Mouse (Mus musculus): Measurements from ENCODE around the gene Scrt2. TPM values are rescaled to one million over a fixed set of nuclear protein-coding genes. Genes with fewer than 3 reads are reported as not detected.

Gene Scrt2
- polyA plus RNA-seq, 2 experiments, result 0.36 TPM; not detected in 1

DNA sequence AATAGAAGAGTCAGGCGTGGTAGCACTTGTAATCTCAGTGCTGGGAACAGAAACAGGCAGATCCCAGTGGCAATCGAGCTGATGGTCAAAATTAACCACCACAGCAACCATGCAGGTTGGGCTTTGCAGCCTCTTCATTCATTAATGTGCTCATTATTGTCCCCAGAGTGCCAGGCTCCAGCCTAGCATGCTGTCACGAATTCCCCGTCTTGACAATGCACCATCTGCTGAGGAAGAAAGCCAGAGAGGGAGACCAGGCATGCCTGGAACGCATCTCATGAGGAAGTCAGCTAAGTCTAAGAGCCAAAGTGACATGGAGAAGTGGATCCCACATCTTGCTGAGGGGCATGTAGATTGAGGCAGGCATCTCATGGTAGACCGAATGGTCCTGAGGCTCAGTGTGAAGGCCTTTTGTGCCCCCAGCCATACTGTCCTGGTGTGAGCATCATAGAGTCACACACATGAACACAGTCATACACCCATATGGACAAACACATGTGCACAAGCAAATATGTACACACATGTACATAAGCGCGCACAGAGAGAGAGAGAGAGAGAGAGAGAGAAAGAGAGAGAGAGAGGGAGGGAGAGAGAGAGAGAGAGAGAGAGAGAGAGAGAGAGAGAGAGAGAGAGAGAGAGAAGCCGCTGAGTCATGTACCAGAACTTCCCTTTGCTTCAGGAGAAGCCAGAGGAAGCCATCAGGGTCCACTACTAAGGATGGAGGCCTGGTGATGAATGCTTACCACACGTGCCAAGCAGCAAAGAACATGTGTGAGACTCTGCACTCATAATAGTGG lies 58.1 kb downstream of the Scrt2 start:
- no peaks in the 10 kb centered on the region for H3K36me3 ChIP-seq (ENCODE audit: control insufficient read depth, insufficient read depth, low read length)
- WGBS, result 64% methylated on average over 10 of the region's 10 CpGs
- DNase-seq (ENCODE audit: low spot score) (no peak), ATAC-seq (ENCODE audit: low FRiP score, low read depth) (no peak)
- peaks cover 20% of the 10 kb centered on the region for H3K27me3 ChIP-seq (ENCODE audit: control insufficient read depth, insufficient read depth, low read length)
- no peak overlapping the region for H3K4me2 ChIP-seq (replicated peaks; ENCODE audit: low read depth, low read length, severe bottlenecking)
- H3K9me3 ChIP-seq (ENCODE audit: control insufficient read depth, low read length), result no peaks in the 10 kb centered on the region
- no peak for TF ChIP-seq POLR2A (IDR thresholded peaks at IDR 0.05; ENCODE audit: borderline replicate concordance, extremely low read depth, insufficient read depth, insufficient read length)
- peaks cover 12% of the 10 kb centered on the region for H3K4me1 ChIP-seq (ENCODE audit: control insufficient read depth, insufficient read depth, low read length)
- H3K27ac ChIP-seq (replicated peaks; ENCODE audit: low read depth, low read length), result no peak overlapping the region
- H3K9ac ChIP-seq (ENCODE audit: low read depth, low read length, severe bottlenecking), result no peak overlapping the region
- H3K4me3 ChIP-seq (replicated peaks; ENCODE audit: low read length), result no peak overlapping the region

DNA sequence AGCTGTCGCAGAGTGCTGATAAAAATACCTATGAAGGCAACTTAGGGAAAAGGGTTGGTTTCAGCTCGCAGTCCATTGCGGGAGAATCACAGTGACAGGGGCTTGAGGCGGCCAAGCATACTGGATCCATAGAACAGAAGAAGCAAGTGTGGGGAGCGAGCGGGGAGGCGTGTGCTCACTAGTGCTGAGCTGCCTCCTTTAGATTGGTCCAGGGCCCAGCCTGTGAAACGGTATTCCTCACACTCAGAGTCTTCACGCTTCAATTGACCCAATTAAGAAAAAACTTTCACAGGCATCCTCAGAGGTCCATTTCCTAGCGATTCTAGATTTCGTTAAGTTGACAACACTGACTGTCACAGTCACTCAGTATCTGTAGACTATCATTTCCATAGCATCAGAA lies 59.6 kb downstream of the Scrt2 start:
- peaks cover 12% of the 10 kb centered on the region for H3K4me1 ChIP-seq (ENCODE audit: control insufficient read depth, insufficient read depth, low read length)
- no peaks in the 10 kb centered on the region for H3K36me3 ChIP-seq (ENCODE audit: control insufficient read depth, insufficient read depth, low read length)
- no peaks in the 10 kb centered on the region for H3K9me3 ChIP-seq (ENCODE audit: control insufficient read depth, low read length)
- H3K9ac ChIP-seq (ENCODE audit: low read depth, low read length, severe bottlenecking), result no peak overlapping the region
- ATAC-seq (ENCODE audit: low FRiP score, low read depth), result no peak
- 43% methylated on average over 11 of the region's 11 CpGs for WGBS
- no peak overlapping the region for H3K27ac ChIP-seq (replicated peaks; ENCODE audit: low read depth, low read length)
- H3K4me3 ChIP-seq (replicated peaks; ENCODE audit: low read length), result no peak overlapping the region
- peaks cover 31% of the 10 kb centered on the region for H3K27me3 ChIP-seq (ENCODE audit: control insufficient read depth, insufficient read depth, low read length)
- no peak for DNase-seq (ENCODE audit: low spot score)
- no peak overlapping the region for H3K4me2 ChIP-seq (replicated peaks; ENCODE audit: low read depth, low read length, severe bottlenecking)
- TF ChIP-seq POLR2A (IDR thresholded peaks at IDR 0.05; ENCODE audit: borderline replicate concordance, extremely low read depth, insufficient read depth, insufficient read length), result no peak

DNA sequence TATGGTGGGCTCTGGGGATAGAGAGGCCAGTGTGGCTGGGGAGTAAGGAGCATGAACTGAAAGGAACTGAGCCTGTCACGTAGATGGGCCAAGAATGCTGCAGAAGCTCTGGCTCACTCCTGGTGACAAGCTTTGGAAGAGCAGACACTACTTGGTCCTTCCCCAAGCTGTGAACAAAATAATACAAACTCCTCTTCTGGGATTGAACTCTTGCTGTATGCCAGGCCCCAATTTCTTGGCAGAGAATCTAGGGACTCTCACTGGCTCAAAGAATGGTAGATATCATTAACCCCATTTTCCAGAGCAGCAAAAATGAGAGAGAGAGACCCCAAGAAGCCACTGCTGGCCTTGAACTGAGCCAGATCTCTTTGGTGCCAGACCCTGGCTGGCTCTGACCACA lies 60.2 kb downstream of the Scrt2 start:
- H3K9ac ChIP-seq (ENCODE audit: low read depth, low read length, severe bottlenecking), result peak overlapping the region; percentile 34; the same call in 1 of the 2 replicates
- peak overlapping the region; percentile 93 for H3K4me2 ChIP-seq (replicated peaks; ENCODE audit: low read depth, low read length, severe bottlenecking)
- 47% methylated on average over 1 of the region's 1 CpGs for whole genome bisulfite sequencing
- H3K4me1 ChIP-seq (ENCODE audit: control insufficient read depth, insufficient read depth, low read length), result peaks cover 12% of the 10 kb centered on the region
- no peak overlapping the region for H3K27ac ChIP-seq (replicated peaks; ENCODE audit: low read depth, low read length)
- TF ChIP-seq POLR2A (IDR thresholded peaks at IDR 0.05; ENCODE audit: borderline replicate concordance, extremely low read depth, insufficient read depth, insufficient read length), result no peak
- H3K27me3 ChIP-seq (ENCODE audit: control insufficient read depth, insufficient read depth, low read length), result peaks cover 31% of the 10 kb centered on the region
- no peak for DNase-seq (ENCODE audit: low spot score)
- no peaks in the 10 kb centered on the region for H3K36me3 ChIP-seq (ENCODE audit: control insufficient read depth, insufficient read depth, low read length)
- no peak for ATAC-seq (ENCODE audit: low FRiP score, low read depth)
- H3K9me3 ChIP-seq (ENCODE audit: control insufficient read depth, low read length), result no peaks in the 10 kb centered on the region
- peak overlapping the region; percentile 33 for H3K4me3 ChIP-seq (replicated peaks; ENCODE audit: low read length)

DNA sequence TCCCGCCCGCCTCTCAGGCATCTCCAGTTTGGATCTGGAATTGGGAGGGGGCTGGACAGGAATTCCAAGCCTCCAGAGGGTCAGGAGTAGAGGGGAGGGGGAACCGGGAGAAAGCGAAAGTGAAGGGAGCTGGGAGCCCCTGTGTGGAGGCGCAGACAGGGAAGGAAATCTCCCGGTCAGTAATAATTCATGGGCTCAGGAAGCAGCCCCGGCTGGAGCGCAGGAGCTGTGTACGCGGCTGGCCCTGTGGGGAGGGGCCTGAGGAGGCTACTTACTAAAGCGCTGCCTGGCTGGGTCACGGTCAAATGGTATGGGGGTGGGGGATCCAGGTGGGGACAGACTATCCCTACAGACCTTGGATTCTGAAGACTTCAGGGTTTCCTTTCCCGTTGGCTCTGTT lies 60.7 kb downstream of the Scrt2 start:
- Histone ChIP-seq H3K4me1 (ENCODE audit: control insufficient read depth, insufficient read depth, low read length) (peaks cover 12% of the 10 kb centered on the region), H3K9me3 (ENCODE audit: control insufficient read depth, low read length) (no peaks in the 10 kb centered on the region), H3K27ac (replicated peaks; ENCODE audit: low read depth, low read length) (no peak overlapping the region), H3K27me3 (ENCODE audit: control insufficient read depth, insufficient read depth, low read length) (peaks cover 31% of the 10 kb centered on the region), H3K4me2 (replicated peaks; ENCODE audit: low read depth, low read length, severe bottlenecking) (peak overlapping the region; percentile 93), H3K4me3 (replicated peaks; ENCODE audit: low read length) (peak overlapping the region; percentile 33), H3K9ac (ENCODE audit: low read depth, low read length, severe bottlenecking) (peak overlapping the region; percentile 34; the same call in 1 of the 2 replicates), H3K36me3 (ENCODE audit: control insufficient read depth, insufficient read depth, low read length) (no peaks in the 10 kb centered on the region)
- 1% methylated on average over 13 of the region's 13 CpGs for WGBS
- TF ChIP-seq POLR2A (IDR thresholded peaks at IDR 0.05; ENCODE audit: borderline replicate concordance, extremely low read depth, insufficient read depth, insufficient read length), result no peak
- ATAC-seq (ENCODE audit: low FRiP score, low read depth), result peak; percentile 50
- DNase-seq (ENCODE audit: low spot score), result peak; percentile 52

DNA sequence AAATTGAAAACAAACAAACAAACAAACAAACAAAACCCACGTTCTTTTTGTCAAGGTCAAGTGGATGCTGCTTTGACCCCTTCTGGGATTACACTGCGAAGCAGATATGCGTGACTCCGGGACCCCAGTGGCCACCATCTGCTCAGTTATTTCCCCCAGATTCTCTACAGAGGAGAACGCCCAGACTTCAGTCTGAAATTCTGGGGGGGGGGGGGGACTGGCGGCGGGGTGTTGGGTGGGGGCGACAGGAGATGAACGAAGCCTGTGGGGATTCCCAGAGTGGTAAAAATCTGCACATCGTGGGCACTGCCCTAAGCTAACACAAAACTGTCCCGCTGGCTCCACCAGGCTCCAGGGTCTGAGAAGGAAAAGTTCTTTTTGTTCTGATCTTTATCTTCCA lies 61.2 kb downstream of the Scrt2 start:
- Histone ChIP-seq H3K36me3 (ENCODE audit: control insufficient read depth, insufficient read depth, low read length) (no peaks in the 10 kb centered on the region), H3K4me3 (replicated peaks; ENCODE audit: low read length) (peak overlapping the region; percentile 33), H3K27ac (replicated peaks; ENCODE audit: low read depth, low read length) (no peak overlapping the region), H3K4me2 (replicated peaks; ENCODE audit: low read depth, low read length, severe bottlenecking) (peak overlapping the region; percentile 93; the same call in 1 of the 2 replicates), H3K27me3 (ENCODE audit: control insufficient read depth, insufficient read depth, low read length) (peaks cover 31% of the 10 kb centered on the region), H3K9me3 (ENCODE audit: control insufficient read depth, low read length) (no peaks in the 10 kb centered on the region), H3K4me1 (ENCODE audit: control insufficient read depth, insufficient read depth, low read length) (peaks cover 12% of the 10 kb centered on the region), H3K9ac (ENCODE audit: low read depth, low read length, severe bottlenecking) (no peak overlapping the region)
- DNase-seq (ENCODE audit: low spot score), result no peak
- 3% methylated on average over 9 of the region's 11 CpGs for WGBS
- ATAC-seq (ENCODE audit: low FRiP score, low read depth), result no peak
- no peak for TF ChIP-seq POLR2A (IDR thresholded peaks at IDR 0.05; ENCODE audit: borderline replicate concordance, extremely low read depth, insufficient read depth, insufficient read length)
